Mouse (Mus musculus) limb, embryonic 10.5 days (tissue): ENCODE data around the gene Bach2. TPM values are rescaled to one million over a fixed set of nuclear protein-coding genes. Genes with fewer than 3 reads are reported as not detected.
A peak's percentile ranks its signal among the peaks of the same experiment; 100 is the strongest.

Source experiments
- DNase-seq: peaks from one replicate; pipeline ENCODE4 v3.0.0-alpha.2; 2017; ENCODE audit warnings: low spot score
- H3K27ac ChIP-seq: fragments of 300-500 bp; sonication (generic); 2 replicates; pipeline ENCODE4 v1.5.1; 2016; ENCODE audit warnings: mild to moderate bottlenecking
- H3K27me3 ChIP-seq: fragments of 300-500 bp; sonication (generic); 2 replicates; pipeline ENCODE4 v1.6.1; 2016; ENCODE audit warnings: low read depth, mild to moderate bottlenecking; ENCODE audit not compliant: poor library complexity, severe bottlenecking
- H3K36me3 ChIP-seq: fragments of 300-500 bp; sonication (generic); 2 replicates; pipeline ENCODE4 v1.6.1; 2016; ENCODE audit warnings: mild to moderate bottlenecking, moderate library complexity
- H3K4me1 ChIP-seq: fragments of 300-500 bp; sonication (generic); 2 replicates; pipeline ENCODE4 v1.6.1; 2016
- H3K4me3 ChIP-seq: fragments of 300-500 bp; sonication (generic); 2 replicates; pipeline ENCODE4 v1.5.1; 2016; ENCODE audit warnings: mild to moderate bottlenecking, moderate library complexity
- H3K9me3 ChIP-seq: fragments of 300-500 bp; sonication (generic); replicated peaks from 2 replicates; pipeline ENCODE4 v1.6.1; 2016; ENCODE audit warnings: mild to moderate bottlenecking
- WGBS: fragments of 180-500 bp; shearing (Covaris S2); methylation state at CpG from one replicate; pipeline ENCODE4 v1.1.7; 2016; 5-methylcytosine and 5-hydroxymethylcytosine counted together
- polyA plus RNA-seq: library from polyadenylated mRNA; unstranded; fragments of >200 nt; fragmentation: Nextera tagmentation; extraction: Ambion mirVana; gene quantifications from 2 replicates; pipeline ENCODE4 v1.2.1, GENCODE M21; 2016

The Bach2 gene
- 23.0 and 23.5 TPM in 2 replicates for polyA plus RNA-seq

DNA sequence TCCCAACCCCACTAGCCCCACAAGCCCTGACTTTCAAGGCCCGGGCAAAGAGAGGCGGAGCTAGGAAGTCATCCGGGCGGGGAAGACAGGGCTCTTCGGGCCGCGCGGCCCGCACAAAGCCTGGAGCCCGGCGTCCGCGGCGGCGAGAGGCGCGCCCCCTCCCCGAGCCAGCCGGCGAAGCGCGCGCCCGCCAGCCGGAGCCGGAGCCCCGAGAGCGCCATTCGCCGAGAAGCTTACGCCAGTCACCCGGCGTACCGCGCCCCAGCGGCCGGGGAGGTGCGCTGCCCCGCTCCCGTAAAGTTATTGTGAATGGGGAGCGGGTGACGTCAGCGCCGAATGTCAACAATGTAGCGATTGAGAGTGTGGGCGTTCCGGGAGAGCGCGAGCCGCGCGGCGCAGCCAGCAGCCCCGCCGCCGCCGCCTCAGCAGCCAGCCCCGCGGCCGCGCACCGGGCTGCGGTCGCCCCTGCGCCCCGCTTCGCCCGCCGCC lies at the start of gene Bach2:
Gene Bach2 (plus strand): TSS at position 439 of the 489 bp plus-strand sequence.
- Histone ChIP-seq H3K27ac (peak within 1 kb of the TSS; percentile 99), H3K27me3 (no peaks in the 10 kb centered on the region), H3K4me3 (peak within 1 kb of the TSS; percentile 98), H3K4me1 (peaks cover 85% of the 10 kb centered on the region), H3K36me3 (no peaks in the 10 kb centered on the region), H3K9me3 (no peaks in the 10 kb centered on the region)
- DNase-seq = peak; percentile 91
- under 1% methylated on average over 69 of the region's 69 CpGs for WGBS

DNA sequence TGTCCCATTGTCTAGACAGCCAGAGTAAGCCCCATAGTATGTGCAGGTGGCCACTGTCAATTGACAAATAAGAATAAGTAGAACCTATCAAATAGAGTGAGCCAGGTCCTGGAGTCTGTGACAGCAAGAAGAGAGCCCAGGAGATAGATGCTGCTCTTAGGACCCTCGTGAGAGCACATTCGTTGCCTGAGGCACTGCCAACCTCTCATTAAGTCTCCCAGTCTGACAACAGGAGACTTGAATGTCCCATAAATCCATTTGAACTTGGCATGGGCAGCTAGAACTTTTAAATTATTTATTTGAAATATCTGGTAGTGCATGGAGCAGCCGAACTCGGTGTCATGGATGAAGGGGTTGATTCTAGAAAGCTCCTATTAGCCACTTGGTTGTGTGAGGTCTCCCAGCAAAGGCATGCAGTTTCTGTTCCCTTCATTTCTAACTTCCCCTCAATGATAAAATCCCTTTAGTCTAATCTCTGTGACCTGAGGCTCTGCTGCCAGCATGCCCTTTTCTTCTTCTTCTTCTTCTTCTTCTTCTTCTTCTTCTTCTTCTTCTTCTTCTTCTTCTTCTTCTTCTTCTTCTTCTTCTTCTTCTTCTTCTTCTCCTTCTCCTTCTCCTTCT lies 49.1 kb upstream of the Bach2 start:
- DNase-seq = no peak
- Histone ChIP-seq H3K4me3 (no peak overlapping the region), H3K4me1 (peaks cover 32% of the 10 kb centered on the region), H3K27me3 (no peaks in the 10 kb centered on the region), H3K9me3 (no peaks in the 10 kb centered on the region), H3K27ac (no peak overlapping the region), H3K36me3 (no peaks in the 10 kb centered on the region)
- 84% methylated on average over 4 of the region's 4 CpGs for WGBS

DNA sequence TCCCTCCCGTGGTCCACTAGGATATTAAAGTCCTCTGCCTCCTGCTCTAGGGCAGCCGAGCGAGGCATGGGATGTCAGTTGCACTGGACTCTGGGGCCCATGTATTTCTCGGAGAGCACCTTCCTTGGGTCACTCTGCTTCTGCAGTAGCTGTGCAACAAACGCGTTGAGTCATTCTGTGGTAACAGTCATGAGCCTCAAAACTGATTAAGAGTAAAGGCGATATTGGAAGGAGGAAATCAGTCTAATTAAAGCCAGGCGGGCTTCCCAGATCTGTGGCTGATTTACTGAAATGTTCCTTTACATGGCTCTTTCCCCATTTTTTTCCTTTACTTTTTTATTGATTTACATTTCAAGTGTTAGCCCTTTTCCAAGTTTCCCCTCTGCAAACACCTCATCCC lies 48.1 kb upstream of the Bach2 start:
- no peak overlapping the region for H3K4me3 ChIP-seq
- H3K36me3 ChIP-seq = no peaks in the 10 kb centered on the region
- H3K4me1 ChIP-seq = peaks cover 35% of the 10 kb centered on the region
- H3K27ac ChIP-seq = peak overlapping the region; percentile 50
- WGBS = 54% methylated on average over 8 of the region's 8 CpGs
- H3K27me3 ChIP-seq = no peaks in the 10 kb centered on the region
- DNase-seq = no peak
- H3K9me3 ChIP-seq = no peaks in the 10 kb centered on the region

DNA sequence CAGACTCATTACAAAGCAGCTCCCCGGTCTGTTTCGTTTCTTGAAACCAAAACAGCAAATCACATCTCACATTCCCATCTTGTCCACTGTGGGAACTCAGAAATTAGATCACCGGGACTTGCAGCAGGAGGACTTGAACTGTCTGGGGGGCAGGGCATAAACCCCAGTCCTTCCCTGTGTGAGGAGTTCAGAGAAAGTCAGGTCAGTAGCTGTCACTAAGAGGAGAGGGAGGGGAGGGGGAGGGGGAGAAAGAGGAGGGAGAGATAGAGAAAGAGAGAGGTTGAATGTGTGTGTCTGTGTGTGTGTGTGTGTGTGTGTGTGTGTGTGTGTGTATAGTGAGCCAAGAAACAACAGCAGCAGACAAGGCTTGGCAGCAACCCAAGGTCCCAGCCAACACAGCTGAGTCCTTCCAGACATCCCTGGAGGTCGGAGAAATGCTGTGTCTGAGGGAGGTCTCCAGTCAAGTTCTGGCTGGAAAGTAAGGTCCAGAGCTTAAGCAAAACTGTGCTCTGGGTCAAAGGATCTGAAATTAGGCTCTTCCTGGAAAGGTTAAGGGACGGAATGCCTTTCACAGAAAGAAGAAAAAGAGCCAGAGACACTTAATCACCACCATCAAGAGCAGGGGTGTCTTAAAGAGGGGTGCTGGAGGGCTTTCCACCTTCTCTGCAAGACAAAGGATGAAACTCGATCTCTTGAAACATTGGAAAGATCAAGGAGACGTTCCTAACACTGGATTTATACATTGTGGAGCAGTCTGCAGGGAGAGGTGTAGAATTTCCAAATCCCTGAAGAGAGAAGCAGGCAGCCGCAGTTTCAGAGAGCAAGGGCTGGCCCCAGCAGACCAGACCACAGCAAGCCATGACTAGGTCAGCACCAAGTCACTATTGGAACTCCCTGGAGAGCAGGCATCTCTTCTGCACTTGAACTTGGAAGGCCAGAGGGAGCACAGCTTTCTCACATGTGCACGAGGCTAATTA lies 42.4 kb upstream of the Bach2 start:
- Histone ChIP-seq H3K27me3 (no peaks in the 10 kb centered on the region), H3K4me3 (peak overlapping the region; percentile 9; the same call in 1 of the 2 replicates), H3K9me3 (no peaks in the 10 kb centered on the region)

DNA sequence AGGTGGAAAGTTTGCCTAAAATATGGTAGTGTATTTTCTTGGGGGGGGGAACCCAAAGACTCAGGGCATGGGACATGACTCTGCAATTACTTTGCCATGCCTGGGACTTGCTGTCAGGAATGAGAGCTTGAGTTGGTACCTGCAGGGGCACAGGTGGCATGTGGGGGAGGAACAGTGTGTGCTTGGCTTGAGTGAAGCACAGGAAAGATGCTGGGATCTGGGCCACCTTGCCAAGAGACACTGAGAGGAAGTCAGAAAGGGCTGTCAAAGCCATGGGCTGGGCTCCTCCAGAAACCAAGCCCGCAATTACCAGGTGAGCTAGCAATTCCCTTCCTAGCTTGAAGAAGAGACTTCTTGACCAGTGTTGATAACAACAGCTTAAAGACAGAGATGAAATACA lies 40.6 kb upstream of the Bach2 start:
- Histone ChIP-seq H3K4me3 (no peak overlapping the region), H3K9me3 (no peaks in the 10 kb centered on the region), H3K4me1 (peaks cover 37% of the 10 kb centered on the region), H3K27me3 (no peaks in the 10 kb centered on the region), H3K27ac (no peak overlapping the region), H3K36me3 (no peaks in the 10 kb centered on the region)
- DNase-seq = no peak
- 94% methylated on average over 1 of the region's 1 CpGs for WGBS

More for the DNA sequence above, 42.4 kb upstream of the Bach2 start:
- peak; percentile 51 for DNase-seq
- Histone ChIP-seq H3K36me3 (no peaks in the 10 kb centered on the region), H3K4me1 (peaks cover 47% of the 10 kb centered on the region), H3K27ac (peak overlapping the region; percentile 84)
- 18% methylated on average over 9 of the region's 9 CpGs for WGBS

DNA sequence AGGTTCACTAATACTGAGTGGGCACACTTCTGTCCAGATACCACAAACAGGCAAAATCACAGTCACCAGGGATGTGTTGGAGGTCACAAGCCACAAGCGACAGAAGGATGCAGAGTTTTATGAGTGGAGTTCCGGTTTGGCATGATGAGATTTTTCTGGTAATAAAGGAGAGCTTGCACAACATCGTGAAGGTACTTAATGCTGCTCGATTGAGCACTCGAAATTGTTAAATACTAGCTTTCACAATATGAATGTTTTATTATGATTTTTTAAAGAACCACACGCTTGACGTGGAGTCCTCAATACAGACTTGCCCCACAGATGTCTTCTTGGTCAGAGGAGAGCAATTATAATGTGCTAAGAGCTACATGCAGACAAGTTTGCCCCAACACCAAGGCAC lies 40.0 kb upstream of the Bach2 start:
- no peaks in the 10 kb centered on the region for H3K27me3 ChIP-seq
- no peak for DNase-seq
- peaks cover 37% of the 10 kb centered on the region for H3K4me1 ChIP-seq
- H3K9me3 ChIP-seq = no peaks in the 10 kb centered on the region
- 91% methylated on average over 7 of the region's 7 CpGs for WGBS
- no peak overlapping the region for H3K4me3 ChIP-seq
- H3K36me3 ChIP-seq = no peaks in the 10 kb centered on the region
- no peak overlapping the region; the same call in 1 of the 2 replicates for H3K27ac ChIP-seq

DNA sequence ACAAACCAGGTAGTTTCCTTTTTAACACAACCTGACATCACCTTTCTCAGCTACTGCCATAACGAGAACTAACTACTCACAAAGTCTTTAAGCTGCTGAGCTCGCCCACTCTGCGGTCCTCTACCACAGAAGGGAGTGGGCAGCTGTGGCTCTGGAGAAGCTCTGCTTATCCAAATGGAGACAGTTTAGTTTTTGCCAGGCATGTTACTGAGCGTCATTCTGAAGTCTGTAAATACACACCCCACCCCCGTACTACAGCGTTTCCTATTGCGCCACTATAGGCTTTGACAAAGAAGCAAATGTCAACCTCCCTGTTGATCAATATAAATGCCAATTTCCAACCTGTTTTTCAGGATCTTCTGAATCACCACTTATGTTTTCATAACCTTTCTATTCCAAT lies 39.4 kb upstream of the Bach2 start:
- WGBS = 91% methylated on average over 7 of the region's 7 CpGs
- H3K9me3 ChIP-seq = no peaks in the 10 kb centered on the region

DNA sequence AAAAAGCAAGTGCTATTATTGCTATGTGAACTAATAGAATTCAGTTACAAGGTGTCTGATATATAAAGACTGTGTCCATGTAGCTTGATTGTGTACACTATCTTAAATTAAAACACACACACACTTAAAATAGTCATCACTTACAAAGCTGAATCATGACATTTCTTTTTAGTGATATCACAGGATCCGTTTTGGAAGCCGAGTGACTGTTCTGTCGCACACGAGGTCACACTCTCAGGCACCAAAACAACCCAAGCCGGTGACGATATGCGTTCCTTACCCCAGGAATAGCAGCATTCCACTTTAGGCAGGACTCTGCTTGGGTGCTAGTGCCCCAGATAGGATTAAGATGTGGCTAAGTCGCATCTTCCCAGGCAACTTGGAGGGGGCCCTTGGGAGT lies 37.5 kb upstream of the Bach2 start:
- no peaks in the 10 kb centered on the region for H3K27me3 ChIP-seq
- WGBS = 86% methylated on average over 8 of the region's 8 CpGs
- H3K36me3 ChIP-seq = no peaks in the 10 kb centered on the region
- no peak overlapping the region for H3K27ac ChIP-seq
- no peaks in the 10 kb centered on the region for H3K9me3 ChIP-seq
- H3K4me1 ChIP-seq = peaks cover 28% of the 10 kb centered on the region
- no peak for DNase-seq
- H3K4me3 ChIP-seq = no peak overlapping the region

More for the DNA sequence above, 39.4 kb upstream of the Bach2 start:
- H3K4me3 ChIP-seq = no peak overlapping the region
- H3K27ac ChIP-seq = no peak overlapping the region; the same call in 1 of the 2 replicates
- H3K4me1 ChIP-seq = peaks cover 37% of the 10 kb centered on the region
- H3K36me3 ChIP-seq = no peaks in the 10 kb centered on the region
- DNase-seq = no peak
- H3K27me3 ChIP-seq = no peaks in the 10 kb centered on the region

DNA sequence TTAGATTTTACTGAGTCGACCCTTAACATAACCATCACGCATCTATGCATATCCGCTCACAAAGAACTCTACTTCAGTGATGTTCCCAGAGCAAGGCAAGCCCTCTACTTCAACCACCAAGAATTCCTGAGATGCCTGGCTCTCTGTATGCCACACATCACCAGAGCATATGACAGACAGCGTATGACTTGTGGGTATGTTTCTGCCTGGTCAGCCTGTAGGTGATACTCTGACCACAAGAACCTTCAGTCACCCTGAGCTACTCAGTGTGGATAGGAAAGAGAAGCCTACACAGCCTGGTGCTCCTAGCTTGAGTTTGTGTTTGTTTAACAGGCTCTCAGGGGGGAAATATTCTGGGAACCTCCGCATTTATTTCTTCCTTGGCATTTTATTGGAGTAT lies 36.2 kb upstream of the Bach2 start:
- WGBS = 95% methylated on average over 5 of the region's 5 CpGs
- H3K36me3 ChIP-seq = no peaks in the 10 kb centered on the region
- no peaks in the 10 kb centered on the region for H3K9me3 ChIP-seq
- no peaks in the 10 kb centered on the region for H3K27me3 ChIP-seq
- peaks cover 16% of the 10 kb centered on the region; the same call in 1 of the 2 replicates for H3K4me1 ChIP-seq
- no peak overlapping the region for H3K27ac ChIP-seq
- H3K4me3 ChIP-seq = no peak overlapping the region
- DNase-seq = no peak

DNA sequence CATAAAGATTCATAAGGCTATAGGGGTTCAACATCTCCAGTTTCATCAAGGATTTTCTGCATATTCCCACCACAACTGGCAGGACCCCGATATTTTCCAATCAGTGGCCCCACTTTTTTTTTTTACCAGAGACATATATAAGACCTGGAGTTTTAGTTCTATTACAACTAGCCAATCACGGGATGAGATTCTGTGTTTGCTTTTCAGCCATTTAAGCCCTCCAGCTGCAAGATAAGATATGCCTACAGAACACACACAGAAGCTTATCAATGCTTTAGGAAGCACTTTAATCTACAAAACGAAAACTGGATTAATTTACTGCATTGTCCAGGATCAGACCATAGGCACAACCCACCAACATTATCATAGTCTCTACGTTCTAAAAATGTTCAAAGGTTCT lies 33.8 kb upstream of the Bach2 start:
- no peaks in the 10 kb centered on the region for H3K9me3 ChIP-seq
- H3K27me3 ChIP-seq = no peaks in the 10 kb centered on the region

DNA sequence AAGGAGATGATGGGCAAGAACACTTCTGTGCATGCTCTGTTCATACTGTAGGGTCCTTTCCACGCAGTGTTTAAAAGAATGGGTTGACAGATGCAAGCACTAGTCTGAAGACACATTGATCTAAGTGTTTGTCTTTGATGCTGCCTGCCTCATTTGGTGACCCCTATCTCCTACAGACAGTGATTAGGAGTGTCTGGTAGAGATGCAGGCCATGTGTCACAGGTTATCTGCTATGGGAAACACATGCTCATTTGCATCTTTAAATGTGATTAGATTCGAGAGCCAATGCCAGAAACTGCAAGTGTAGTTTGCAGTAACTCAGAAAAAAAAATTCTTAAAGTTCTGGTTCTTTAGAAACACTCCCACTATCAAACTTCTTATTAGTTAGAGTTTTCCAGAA lies 32.8 kb upstream of the Bach2 start:
- Histone ChIP-seq H3K9me3 (no peaks in the 10 kb centered on the region), H3K27ac (no peak overlapping the region), H3K4me1 (peaks cover 6% of the 10 kb centered on the region), H3K36me3 (no peaks in the 10 kb centered on the region), H3K4me3 (no peak overlapping the region), H3K27me3 (no peaks in the 10 kb centered on the region)
- DNase-seq = no peak
- 48% methylated on average over 2 of the region's 2 CpGs for WGBS

More for the DNA sequence above, 33.8 kb upstream of the Bach2 start:
- DNase-seq = no peak
- no peaks in the 10 kb centered on the region for H3K4me1 ChIP-seq
- no peak overlapping the region for H3K4me3 ChIP-seq
- H3K27ac ChIP-seq = no peak overlapping the region
- no peaks in the 10 kb centered on the region for H3K36me3 ChIP-seq
- WGBS = 91% methylated on average over 4 of the region's 4 CpGs

DNA sequence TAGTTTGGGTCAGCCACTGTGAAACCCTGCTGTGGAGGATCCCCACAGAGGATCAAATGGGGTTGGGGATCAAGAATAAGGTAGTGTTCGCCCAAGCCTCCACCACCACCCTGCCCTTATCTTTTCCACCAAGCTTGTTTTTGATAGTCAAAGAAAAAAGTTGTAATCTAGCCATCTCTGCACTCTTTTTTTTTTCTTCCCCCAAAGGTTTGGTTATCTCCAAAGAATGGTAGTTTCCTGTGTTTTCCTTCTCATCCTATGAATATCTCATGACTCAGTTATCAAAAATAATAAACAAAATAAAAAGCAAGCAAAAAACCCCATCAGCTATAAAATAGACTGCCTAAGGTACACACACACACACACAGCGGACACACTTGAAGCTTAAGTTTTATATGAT lies 28.6 kb upstream of the Bach2 start:
- no peak overlapping the region for H3K4me3 ChIP-seq
- no peak for DNase-seq
- no peaks in the 10 kb centered on the region for H3K9me3 ChIP-seq
- no peaks in the 10 kb centered on the region for H3K27me3 ChIP-seq
- 96% methylated on average over 2 of the region's 2 CpGs for WGBS
- H3K36me3 ChIP-seq = no peaks in the 10 kb centered on the region
- H3K4me1 ChIP-seq = peaks cover 10% of the 10 kb centered on the region
- no peak overlapping the region for H3K27ac ChIP-seq
